Mouse (Mus musculus): Measurements from ENCODE around the gene Gm26897. TPM values are rescaled to one million over a fixed set of nuclear protein-coding genes. Genes with fewer than 3 reads are reported as not detected.
A peak's percentile ranks its signal among the peaks of the same experiment; 100 is the strongest.

Gm26897 gene
- polyA plus RNA-seq, 1 experiment from 2014 or later = not detected

DNA sequence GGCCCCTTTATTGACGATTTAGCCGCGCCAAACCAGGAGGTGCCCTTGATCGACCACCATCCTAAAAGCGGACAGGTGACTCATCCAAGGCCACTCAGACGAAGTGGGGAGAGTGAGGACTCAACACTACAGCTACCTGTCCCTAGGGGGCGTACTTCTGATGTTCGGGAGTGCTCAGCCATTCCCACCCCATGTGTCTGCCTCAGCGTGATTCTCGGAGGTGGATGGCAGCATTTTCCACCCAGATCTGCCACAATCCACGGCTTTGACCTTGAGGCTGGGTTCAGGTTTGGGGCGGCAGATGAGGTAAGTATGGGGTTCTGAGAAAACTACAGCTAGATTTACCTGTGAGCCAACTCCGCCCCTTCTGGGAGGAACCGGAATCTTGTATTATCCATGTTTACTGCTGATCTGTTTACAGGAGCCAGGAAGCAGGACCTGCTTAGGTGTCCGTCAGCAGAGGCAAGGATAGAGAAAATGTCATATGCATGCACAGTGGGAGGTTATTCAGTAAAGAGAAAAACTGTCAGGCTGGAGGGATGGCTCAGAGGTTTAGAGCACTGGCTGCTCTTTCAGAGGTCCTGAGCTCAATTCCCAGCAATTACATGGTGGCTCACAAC, 32.1 kb downstream of the Gm26897 start:
- Histone ChIP-seq H3K4me3 (ENCODE audit: low read depth, low read length) (no peak overlapping the region), H3K9me3 (ENCODE audit: control insufficient read depth, low read length) (no peaks in the 10 kb centered on the region), H3K4me1 (replicated peaks; ENCODE audit: control insufficient read depth, insufficient read depth) (no peaks in the 10 kb centered on the region), H3K4me2 (replicated peaks; ENCODE audit: low read depth) (no peak overlapping the region), H3K36me3 (ENCODE audit: control insufficient read depth, insufficient read depth, low read length) (no peaks in the 10 kb centered on the region), H3K27me3 (ENCODE audit: control insufficient read depth, insufficient read depth, low read length) (no peaks in the 10 kb centered on the region), H3K27ac (replicated peaks) (no peak overlapping the region), H3K9ac (ENCODE audit: low read length) (no peak overlapping the region)
- DNase-seq (ENCODE audit: low spot score) (no peak), ATAC-seq (ENCODE audit: low FRiP score, low TSS enrichment) (no peak)
- WGBS = 76% methylated on average over 15 of the region's 15 CpGs
- no peak for TF ChIP-seq EP300 (optimal IDR thresholded peaks at IDR 0.05)
- TF ChIP-seq CTCF (IDR thresholded peaks at IDR 0.05; ENCODE audit: low read depth) = 0 out of 2 replicates have a peak, but pooled peaks have one; percentile 8

GRCm38 (mm10) chr5:111766696-111767095, 33.0 kb downstream of the Gm26897 start:
- Histone ChIP-seq H3K36me3 (ENCODE audit: control insufficient read depth, insufficient read depth, low read length) (no peaks in the 10 kb centered on the region), H3K4me2 (replicated peaks; ENCODE audit: low read depth) (no peak overlapping the region), H3K9me3 (ENCODE audit: control insufficient read depth, low read length) (no peaks in the 10 kb centered on the region), H3K27ac (replicated peaks) (no peak overlapping the region), H3K4me1 (replicated peaks; ENCODE audit: control insufficient read depth, insufficient read depth) (no peaks in the 10 kb centered on the region), H3K4me3 (ENCODE audit: low read depth, low read length) (no peak overlapping the region), H3K9ac (ENCODE audit: low read length) (no peak overlapping the region), H3K27me3 (ENCODE audit: control insufficient read depth, insufficient read depth, low read length) (no peaks in the 10 kb centered on the region)
- TF ChIP-seq EP300 (optimal IDR thresholded peaks at IDR 0.05) (no peak), CTCF (IDR thresholded peaks at IDR 0.05; ENCODE audit: low read depth) (no peak)
- no peak for DNase-seq (ENCODE audit: low spot score)
- 78% methylated on average over 4 of the region's 4 CpGs for WGBS
- ATAC-seq (ENCODE audit: low FRiP score, low TSS enrichment) = no peak

GRCm38 (mm10) chr5:111770266-111770665, 36.5 kb downstream of the Gm26897 start:
- TF ChIP-seq CTCF (IDR thresholded peaks at IDR 0.05; ENCODE audit: low read depth) (no peak), EP300 (optimal IDR thresholded peaks at IDR 0.05) (no peak)
- no peaks in the 10 kb centered on the region for H3K9me3 ChIP-seq (ENCODE audit: control insufficient read depth, low read length)
- no peaks in the 10 kb centered on the region for H3K36me3 ChIP-seq (ENCODE audit: control insufficient read depth, insufficient read depth, low read length)
- H3K27me3 ChIP-seq (ENCODE audit: control insufficient read depth, insufficient read depth, low read length) = no peaks in the 10 kb centered on the region
- H3K4me2 ChIP-seq (replicated peaks; ENCODE audit: low read depth) = 0 out of 2 replicates have a peak overlapping the region, but pooled peaks have one; percentile 31
- no peak overlapping the region for H3K9ac ChIP-seq (ENCODE audit: low read length)
- H3K4me3 ChIP-seq (ENCODE audit: low read depth, low read length) = no peak overlapping the region
- H3K4me1 ChIP-seq (replicated peaks; ENCODE audit: control insufficient read depth, insufficient read depth) = peaks cover 5% of the 10 kb centered on the region
- H3K27ac ChIP-seq (replicated peaks) = peak overlapping the region; percentile 35; the same call in 1 of the 2 replicates
- ATAC-seq (ENCODE audit: low FRiP score, low TSS enrichment) (peak; percentile 89), DNase-seq (ENCODE audit: low spot score) (peak; percentile 52)
- WGBS = 7% methylated on average over 15 of the region's 15 CpGs

- H3K9ac ChIP-seq (ENCODE audit: low read length) = no peak overlapping the region
- DNase-seq (ENCODE audit: low spot score) (no peak), ATAC-seq (ENCODE audit: low FRiP score, low TSS enrichment) (no peak)
- no peaks in the 10 kb centered on the region for H3K9me3 ChIP-seq (ENCODE audit: control insufficient read depth, low read length)
- no peaks in the 10 kb centered on the region for H3K36me3 ChIP-seq (ENCODE audit: control insufficient read depth, insufficient read depth, low read length)
- no peaks in the 10 kb centered on the region for H3K27me3 ChIP-seq (ENCODE audit: control insufficient read depth, insufficient read depth, low read length)
- H3K4me1 ChIP-seq (replicated peaks; ENCODE audit: control insufficient read depth, insufficient read depth) = peaks cover 5% of the 10 kb centered on the region
- no peak overlapping the region for H3K27ac ChIP-seq (replicated peaks)
- H3K4me3 ChIP-seq (ENCODE audit: low read depth, low read length) = no peak overlapping the region
- 41% methylated on average over 8 of the region's 8 CpGs for WGBS
- H3K4me2 ChIP-seq (replicated peaks; ENCODE audit: low read depth) = no peak overlapping the region
- no peak for TF ChIP-seq CTCF (IDR thresholded peaks at IDR 0.05; ENCODE audit: low read depth)
- TF ChIP-seq EP300 (optimal IDR thresholded peaks at IDR 0.05) = no peak
Observed at GRCm38 (mm10) chr5:111772127-111772526, 38.4 kb downstream of the Gm26897 start.

GRCm38 (mm10) chr5:111772591-111773406, 39.1 kb downstream of the Gm26897 start:
- H3K4me2 ChIP-seq (replicated peaks; ENCODE audit: low read depth) = no peak overlapping the region
- DNase-seq (ENCODE audit: low spot score) = no peak
- ATAC-seq (ENCODE audit: low FRiP score, low TSS enrichment) = no peak
- H3K36me3 ChIP-seq (ENCODE audit: control insufficient read depth, insufficient read depth, low read length) = no peaks in the 10 kb centered on the region
- no peak overlapping the region for H3K27ac ChIP-seq (replicated peaks)
- no peaks in the 10 kb centered on the region for H3K9me3 ChIP-seq (ENCODE audit: control insufficient read depth, low read length)
- TF ChIP-seq EP300 (optimal IDR thresholded peaks at IDR 0.05) (no peak), CTCF (IDR thresholded peaks at IDR 0.05; ENCODE audit: low read depth) (no peak)
- H3K4me3 ChIP-seq (ENCODE audit: low read depth, low read length) = no peak overlapping the region
- H3K27me3 ChIP-seq (ENCODE audit: control insufficient read depth, insufficient read depth, low read length) = no peaks in the 10 kb centered on the region
- H3K4me1 ChIP-seq (replicated peaks; ENCODE audit: control insufficient read depth, insufficient read depth) = peaks cover 5% of the 10 kb centered on the region
- WGBS = 37% methylated on average over 13 of the region's 13 CpGs
- no peak overlapping the region for H3K9ac ChIP-seq (ENCODE audit: low read length)

GRCm38 (mm10) chr5:111773407-111773733, 39.6 kb downstream of the Gm26897 start:
- H3K4me2 ChIP-seq (replicated peaks; ENCODE audit: low read depth) = no peak overlapping the region
- no peak overlapping the region for H3K4me3 ChIP-seq (ENCODE audit: low read depth, low read length)
- WGBS = 61% methylated on average over 5 of the region's 5 CpGs
- no peaks in the 10 kb centered on the region for H3K27me3 ChIP-seq (ENCODE audit: control insufficient read depth, insufficient read depth, low read length)
- H3K9ac ChIP-seq (ENCODE audit: low read length) = no peak overlapping the region
- H3K9me3 ChIP-seq (ENCODE audit: control insufficient read depth, low read length) = no peaks in the 10 kb centered on the region
- ATAC-seq (ENCODE audit: low FRiP score, low TSS enrichment) = no peak
- no peak overlapping the region for H3K27ac ChIP-seq (replicated peaks)
- H3K36me3 ChIP-seq (ENCODE audit: control insufficient read depth, insufficient read depth, low read length) = no peaks in the 10 kb centered on the region
- peaks cover 5% of the 10 kb centered on the region for H3K4me1 ChIP-seq (replicated peaks; ENCODE audit: control insufficient read depth, insufficient read depth)
- no peak for TF ChIP-seq EP300 (optimal IDR thresholded peaks at IDR 0.05)
- no peak for TF ChIP-seq CTCF (IDR thresholded peaks at IDR 0.05; ENCODE audit: low read depth)
- DNase-seq (ENCODE audit: low spot score) = no peak

All from stomach, postnatal 0 days (tissue).